Mouse (Mus musculus) lung, postnatal 0 days (tissue): ENCODE data around the gene Immp2l.

ENCODE experiments used
- CTCF ChIP-seq: IDR thresholded peaks from 2 replicates; pipeline ENCODE4 v1.5.1; 2016; ENCODE audit warnings: antibody characterized with exemption, mild to moderate bottlenecking
- EP300 ChIP-seq: IDR thresholded peaks from 2 replicates; pipeline ENCODE4 v1.6.1; 2016; ENCODE audit warnings: antibody characterized with exemption, mild to moderate bottlenecking, control low read depth

DNA sequence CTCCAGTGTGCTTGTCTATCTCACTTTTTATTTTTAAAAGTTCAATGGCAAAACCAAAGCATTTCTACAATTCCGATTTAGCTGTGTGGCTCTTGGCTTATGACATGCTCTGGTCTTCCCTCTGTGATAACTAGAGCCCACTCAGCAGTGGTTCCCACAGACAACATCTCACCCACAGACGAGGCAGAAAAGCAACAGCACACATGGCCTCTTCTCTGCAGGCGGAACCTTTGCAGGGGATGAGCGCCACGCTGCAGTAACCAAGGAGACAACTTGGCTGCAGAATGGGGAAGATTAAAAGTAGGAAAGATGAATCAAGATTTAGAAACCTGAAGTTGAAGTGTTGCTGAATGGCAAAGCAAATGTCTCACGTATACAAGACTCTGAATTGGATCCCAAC, 597.5 kb downstream of the Immp2l start:
- TF ChIP-seq CTCF (no peak), EP300 (no peak)
